Mouse (Mus musculus): Measurements from ENCODE around the gene Itgb2l.
A peak's percentile ranks its signal among the peaks of the same experiment; 100 is the strongest.
"Not testable (repeated sequence)": the region's sequence is repeated elsewhere in the genome, so short reads cannot be mapped to it uniquely, and the experiment has no call there.

Itgb2l gene

DNA sequence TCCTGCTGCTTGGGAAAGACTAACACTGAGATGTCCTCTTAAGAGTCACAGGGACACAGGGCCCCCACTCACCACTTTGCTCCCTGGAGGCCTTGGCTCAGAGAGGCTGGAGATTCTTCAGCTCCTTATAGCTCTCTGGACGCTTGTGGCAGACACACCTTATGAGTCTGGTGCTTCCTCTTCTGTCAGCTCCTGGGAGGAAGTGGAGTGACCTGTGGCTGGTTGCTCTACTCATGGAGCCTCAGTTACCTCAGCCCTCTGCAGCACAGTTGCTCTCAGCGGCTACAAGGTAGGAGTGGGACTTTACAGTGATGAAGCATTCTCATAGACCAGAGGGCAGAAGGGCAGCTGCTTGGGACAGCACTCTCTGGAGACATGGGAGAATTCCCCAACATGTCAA, at the start of gene Itgb2l:
TSS of gene Itgb2l (minus strand) at position 152 of the 400 bp plus-strand sequence.
- DNase-seq: no peak

DNA sequence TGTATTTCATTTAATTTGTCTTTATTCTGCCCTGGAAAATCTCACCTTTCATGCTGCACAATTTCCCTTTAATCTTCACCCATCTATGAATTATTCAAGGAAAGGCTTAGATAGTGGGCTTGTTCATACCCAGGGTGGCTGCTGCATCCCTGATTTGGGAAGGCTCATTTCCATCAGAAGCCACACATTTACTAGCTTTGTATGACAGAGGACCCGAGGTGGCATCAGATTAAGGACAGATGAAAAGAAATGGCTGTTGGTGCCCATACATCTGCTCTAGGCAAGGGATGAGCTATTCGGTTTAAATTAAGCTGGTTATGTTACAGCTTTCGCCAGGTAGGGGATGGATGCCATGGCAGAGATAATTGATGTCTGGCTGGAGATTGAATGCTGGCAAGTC, 48.1 kb upstream of the Itgb2l start:
- DNase-seq: no peak

DNA sequence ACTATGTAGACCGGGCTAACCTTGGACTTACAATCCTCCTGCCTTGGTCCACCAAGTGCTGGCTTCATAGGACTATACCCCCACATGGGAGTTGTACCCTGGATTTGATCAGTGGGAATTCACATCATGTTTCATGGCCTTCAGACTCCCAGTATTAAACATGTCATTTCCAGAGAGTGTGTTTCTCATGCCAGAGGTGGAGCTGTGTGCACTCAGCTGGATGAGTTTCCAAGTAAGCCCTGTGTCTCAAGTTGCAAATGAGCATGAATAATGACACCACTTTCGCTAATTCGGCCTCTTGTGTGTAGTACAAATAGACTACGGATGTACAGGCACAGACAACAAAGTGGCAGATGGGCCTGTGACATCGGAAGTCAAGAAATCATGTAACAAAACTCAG, 44.6 kb upstream of the Itgb2l start:
- DNase-seq: no peak

DNA sequence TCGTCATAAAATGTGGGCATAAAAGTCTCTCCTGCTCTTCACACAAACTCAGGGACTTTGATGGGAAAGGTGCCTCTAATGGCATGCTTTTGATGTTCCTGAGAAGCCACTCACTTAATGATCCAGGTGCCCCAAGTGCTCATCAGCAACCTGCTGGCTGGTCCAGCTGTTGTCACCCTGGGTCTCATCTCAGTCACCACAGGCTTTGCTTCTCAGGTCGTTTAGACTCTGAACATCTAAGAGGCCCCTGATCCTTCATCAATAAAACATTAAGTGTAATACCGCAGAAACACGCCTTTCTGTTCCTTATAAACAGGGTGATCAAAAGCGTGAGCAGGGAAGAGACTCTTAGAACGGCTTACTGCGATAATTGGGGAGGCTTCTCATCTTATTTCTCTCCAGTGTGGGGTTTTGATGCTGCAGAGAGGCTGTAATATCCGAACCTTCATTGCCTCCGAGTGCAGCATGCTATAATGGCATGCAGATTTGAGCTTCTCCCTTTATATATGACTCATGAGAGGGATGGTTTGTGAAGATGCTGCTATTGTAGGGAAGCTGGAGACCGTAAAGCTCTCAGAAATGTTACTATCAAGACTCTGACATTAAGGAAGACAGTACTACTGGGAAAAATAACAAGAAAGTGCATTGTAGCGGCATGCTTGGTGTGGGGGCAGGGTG, 43.7 kb upstream of the Itgb2l start:
- DNase-seq: no peak

GRCm38 (mm10) chr16:96481791-96482190, 38.4 kb upstream of the Itgb2l start:
- DNase-seq: no peak

DNA sequence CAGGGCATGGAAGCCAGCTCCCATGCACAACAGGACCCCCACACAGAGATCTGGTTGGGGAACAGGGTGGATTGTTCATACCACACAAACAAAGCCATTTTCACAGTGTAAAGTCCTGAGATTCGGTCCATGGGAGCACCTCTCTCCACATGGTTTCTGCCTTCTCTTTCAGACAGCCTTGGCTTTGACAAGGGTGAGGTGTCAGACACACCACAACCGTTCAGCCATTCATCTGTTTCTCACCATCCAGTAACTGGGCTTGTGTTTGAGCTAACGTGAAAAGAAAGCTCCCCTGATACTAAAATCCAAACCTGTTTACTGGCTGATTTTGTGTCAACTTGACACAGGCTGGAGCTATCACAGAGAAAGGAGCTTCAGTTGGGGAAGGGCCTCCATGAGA, 30.8 kb upstream of the Itgb2l start:
- no peak for DNase-seq

- DNase-seq: no peak
Observed at GRCm38 (mm10) chr16:96472816-96473215, 29.4 kb upstream of the Itgb2l start.

DNA sequence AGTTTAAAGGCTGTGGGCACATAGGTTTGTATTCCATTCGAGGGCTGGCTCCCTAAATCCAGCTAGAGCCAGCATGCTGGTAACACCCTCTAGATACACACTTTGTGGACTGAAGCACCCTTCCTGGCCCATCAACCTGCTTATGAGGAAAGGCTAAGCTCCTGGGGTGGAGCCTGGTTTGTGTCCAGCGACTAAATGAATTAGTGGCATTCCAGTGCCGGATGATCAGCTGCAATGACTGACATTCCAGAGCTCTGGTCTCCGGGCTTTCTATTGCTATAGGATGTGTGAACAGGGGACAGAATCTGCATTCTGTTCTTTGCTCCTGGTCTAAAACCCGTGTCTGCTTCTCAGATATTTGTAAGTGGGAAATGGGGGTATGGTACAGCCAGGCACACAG, 28.9 kb upstream of the Itgb2l start:
- no peak for DNase-seq

DNA sequence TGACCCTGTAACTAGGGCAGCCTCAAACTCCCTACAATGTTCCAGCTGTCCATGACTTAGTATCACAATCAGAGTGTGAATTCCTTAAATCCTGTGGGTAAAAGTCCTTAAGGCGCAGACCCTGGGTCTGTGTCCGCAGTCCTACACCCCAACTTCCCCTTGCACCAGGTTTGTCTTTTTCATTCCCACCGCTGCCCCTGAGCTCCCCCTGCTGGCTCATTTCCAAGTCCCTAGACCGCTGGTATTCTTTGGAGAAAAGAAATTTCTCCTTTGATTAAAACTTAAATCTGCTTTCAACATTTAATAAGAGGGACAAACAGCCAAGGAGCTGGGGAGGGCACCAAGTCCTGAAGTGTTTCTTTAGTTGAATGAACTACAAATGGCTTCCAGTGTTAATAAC, 26.2 kb upstream of the Itgb2l start:
- DNase-seq: no peak

DNA sequence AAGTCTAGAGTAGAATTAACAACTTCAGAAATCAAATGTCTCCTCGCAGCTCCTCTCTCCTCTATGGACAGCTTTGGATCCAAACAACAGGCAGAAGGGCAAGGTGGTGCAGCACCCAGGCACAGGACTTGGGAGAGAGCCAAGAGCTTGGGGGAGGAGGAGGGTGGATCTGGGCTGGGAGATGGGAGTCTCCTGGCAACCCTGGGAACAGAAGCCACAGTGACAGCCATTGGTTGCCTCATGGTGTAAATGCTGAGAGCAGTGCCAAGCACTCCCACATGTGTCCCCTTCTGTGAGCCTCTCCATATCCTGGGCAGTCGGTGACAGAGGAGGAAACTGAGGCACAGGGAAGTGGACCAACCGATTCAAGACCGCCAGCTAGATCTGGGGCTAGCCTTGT, 25.3 kb upstream of the Itgb2l start:
- peak; percentile 20 for DNase-seq

- DNase-seq: no peak
Observed at GRCm38 (mm10) chr16:96468011-96468410, 24.6 kb upstream of the Itgb2l start.

- DNase-seq: peak; percentile 84
Observed at GRCm38 (mm10) chr16:96467445-96467844, 24.0 kb upstream of the Itgb2l start, which contains the start of gene Pcp4. Gene Pcp4, plus strand, starts transcription at chr16:96467606.

DNA sequence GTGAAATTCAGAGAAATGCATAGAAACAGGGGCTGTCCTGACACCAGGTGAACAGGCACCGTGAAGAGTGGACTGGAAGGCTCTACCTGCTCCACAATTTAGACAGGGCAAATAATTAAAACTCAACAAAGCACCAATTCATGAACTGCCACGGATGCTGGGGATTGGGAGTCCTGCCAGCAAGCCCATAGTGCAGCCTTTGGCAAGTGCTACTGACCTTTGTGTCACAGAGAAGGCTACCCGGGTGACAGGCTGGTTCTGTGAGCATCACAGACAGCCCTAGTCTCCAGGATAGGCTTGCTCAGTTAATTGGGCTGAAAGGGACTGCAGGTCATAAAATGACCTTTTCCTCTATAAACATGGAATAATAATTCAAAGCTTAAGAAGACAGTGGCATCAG, 17.4 kb upstream of the Itgb2l start:
- no peak for DNase-seq

GRCm38 (mm10) chr16:96459356-96459755, 15.9 kb upstream of the Itgb2l start:
- no peak for DNase-seq

- DNase-seq: peak; percentile 13
Observed at GRCm38 (mm10) chr16:96457612-96458011, 14.2 kb upstream of the Itgb2l start.

- no peak for DNase-seq
Observed at GRCm38 (mm10) chr16:96454086-96454485, 10.7 kb upstream of the Itgb2l start.

DNA sequence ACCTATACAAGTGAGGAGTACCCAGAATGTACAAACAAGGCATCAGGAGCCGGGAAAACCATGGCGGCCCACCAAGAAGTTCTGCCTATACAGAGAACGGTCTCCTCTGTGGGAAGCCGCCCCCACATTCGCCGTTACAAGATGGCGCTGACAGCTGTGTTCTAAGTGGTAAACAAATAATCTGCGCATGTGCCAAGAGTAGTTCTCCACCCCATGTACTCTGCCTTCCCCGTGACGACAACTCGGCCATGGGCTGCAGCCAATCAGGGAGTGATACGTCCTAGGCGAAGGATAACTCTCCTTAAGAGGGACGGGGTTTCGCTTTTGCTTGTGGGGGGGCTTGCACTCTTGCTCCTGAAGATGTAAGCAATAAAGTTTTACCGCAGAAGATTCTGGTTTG, 7.5 kb upstream of the Itgb2l start:
- not testable (repeated sequence) for DNase-seq

GRCm38 (mm10) chr16:96441826-96442225, 1.6 kb downstream of the Itgb2l start:
- DNase-seq: no peak

DNA sequence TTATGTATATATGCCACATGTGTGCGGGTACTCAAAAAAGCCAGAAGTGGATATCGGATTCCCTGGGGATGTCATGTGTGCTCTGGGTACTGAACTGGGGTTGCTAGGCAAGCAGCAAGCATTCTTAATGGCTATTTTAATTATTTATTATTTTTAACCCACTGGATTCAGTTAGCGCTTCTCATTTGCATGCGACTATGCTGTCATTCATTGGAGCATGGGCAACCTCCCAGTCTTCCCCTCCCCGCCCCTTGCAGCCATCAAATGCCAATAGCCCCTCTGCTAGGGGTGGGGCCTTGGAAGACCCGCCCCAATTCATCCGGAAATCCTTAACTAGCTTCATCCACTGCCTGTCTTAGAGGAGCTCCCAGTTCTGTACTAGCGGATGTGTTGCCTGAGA, 2.5 kb downstream of the Itgb2l start:
- no peak for DNase-seq

GRCm38 (mm10) chr16:96439682-96440081, 3.7 kb downstream of the Itgb2l start:
- no peak for DNase-seq

- DNase-seq: no peak
Observed at GRCm38 (mm10) chr16:96438946-96439345, 4.5 kb downstream of the Itgb2l start.

GRCm38 (mm10) chr16:96434024-96434785, 9.2 kb downstream of the Itgb2l start:
- no peak for DNase-seq

GRCm38 (mm10) chr16:96433266-96433665, 10.2 kb downstream of the Itgb2l start:
- no peak for DNase-seq

- no peak for DNase-seq
Observed at GRCm38 (mm10) chr16:96429046-96429445, 14.4 kb downstream of the Itgb2l start.

- DNase-seq: no peak
Observed at GRCm38 (mm10) chr16:96426671-96427070, 16.7 kb downstream of the Itgb2l start.

Measured in cerebellum, adult 9-10 months (tissue).